Mouse (Mus musculus): ENCODE measurements around the gene Olfr1018. TPM values are rescaled to one million over a fixed set of nuclear protein-coding genes. Genes with fewer than 3 reads are reported as not detected.

Olfr1018 gene
- polyA plus RNA-seq (2014; fragmentation: Illumina TruSeq; extraction: RNeasy Lipid Tissue Mini Kit (QIAGEN cat#74804); ENCODE audit: low read depth, low replicate concordance): not detected

DNA sequence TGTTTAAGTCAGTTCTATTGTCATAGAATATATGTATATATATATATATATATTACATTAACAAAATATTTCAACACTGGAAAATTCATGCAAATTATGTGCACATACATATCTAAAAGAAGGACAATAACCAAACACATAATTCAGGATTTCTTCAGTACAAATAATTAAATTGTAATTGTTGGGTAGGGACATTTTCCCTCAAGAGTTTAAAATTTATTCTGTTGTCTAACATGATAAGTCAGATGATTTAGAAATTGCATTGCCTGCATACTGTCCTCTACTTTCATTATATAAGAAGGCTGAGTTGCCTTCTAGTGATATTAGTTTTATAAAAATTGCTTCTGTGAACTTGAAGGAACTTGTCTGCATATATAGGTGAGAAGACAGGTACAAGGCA lies at the start of gene Olfr1018:
Gene Olfr1018 (plus strand): TSS at position 301 of the 400 bp plus-strand sequence.

DNA sequence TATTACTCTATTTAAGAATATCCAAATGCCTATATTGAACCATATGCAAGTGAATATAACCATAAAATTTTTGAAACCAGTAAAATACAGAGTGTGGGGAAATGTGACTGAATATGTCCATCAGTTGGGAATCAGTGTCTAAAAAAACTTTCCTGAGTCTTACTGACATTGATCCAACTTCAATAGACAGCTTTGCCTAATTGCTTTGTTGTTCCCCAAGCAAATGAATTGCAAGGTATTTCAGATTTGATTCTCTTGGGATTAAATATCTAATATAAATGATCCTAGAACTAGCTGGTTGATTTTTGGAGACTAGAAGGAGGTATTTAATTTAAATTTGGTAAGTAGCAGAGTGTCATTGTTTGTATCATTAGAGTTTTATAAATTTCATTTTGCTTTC lies 45.9 kb upstream of the Olfr1018 start, which contains the start of gene Olfr1014:
Gene Olfr1014 (plus strand): TSS at position 301 of the 400 bp plus-strand sequence.

DNA sequence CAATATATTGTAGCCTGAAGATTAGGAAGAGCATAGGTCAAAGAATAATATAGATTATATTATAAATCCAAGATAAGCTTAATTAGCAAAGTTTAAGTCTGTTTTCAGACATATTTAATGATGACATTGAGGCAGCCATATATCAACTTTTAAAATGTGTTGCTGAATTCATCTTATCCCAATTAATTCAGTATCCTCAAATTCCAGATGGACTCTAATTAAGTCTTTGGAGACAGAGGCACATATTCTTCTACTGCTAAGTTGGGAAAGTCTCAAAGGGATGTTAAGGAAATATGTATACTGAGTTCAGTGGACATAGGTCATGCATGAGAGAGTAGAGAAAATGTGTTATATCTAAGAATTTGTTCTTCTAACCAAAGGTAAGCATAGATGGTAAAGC lies 36.6 kb upstream of the Olfr1018 start, which contains the start of gene Olfr1015:
Gene Olfr1015 (plus strand): TSS at position 301 of the 400 bp plus-strand sequence.

DNA sequence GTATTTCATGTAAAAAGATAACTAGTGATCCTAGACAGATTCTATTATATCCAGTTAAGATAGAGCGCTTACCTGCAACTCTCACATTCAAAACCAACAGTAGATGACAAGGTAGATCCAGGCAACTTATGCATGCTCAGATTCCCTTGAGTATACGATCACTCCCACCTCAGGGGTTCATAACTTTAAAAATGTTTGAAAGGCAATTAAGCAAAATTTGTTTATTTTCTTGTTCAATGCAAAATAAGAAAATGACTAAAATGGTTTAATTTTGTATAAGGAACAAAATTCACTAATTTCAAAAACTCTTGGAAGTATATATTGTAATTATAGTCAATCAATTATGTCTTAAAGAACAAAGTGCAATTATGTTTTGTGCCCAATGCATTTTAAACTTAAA lies 15.8 kb upstream of the Olfr1018 start, which contains the start of gene Olfr1016:
Gene Olfr1016 (minus strand): TSS at position 101 of the 400 bp plus-strand sequence.

DNA sequence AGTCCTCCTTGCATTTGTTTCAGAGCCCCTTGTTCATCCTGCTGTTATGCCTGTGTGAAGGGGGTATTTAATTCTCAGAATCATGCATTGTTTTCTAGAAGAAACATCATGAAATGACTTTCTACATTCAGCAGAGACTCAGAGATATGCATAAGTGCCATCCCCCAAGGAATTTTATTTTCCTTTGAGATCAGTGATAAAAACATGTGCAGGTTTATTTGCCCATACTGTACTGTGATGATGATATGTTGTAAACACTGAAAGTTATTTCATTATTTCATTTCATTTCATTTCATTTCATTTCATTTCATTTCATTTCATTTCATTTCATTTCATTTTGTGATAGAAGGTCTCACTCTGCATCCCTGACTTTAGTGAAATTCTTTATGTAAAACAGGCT lies 27.1 kb downstream of the Olfr1018 start, which contains the start of gene Olfr1019:
Gene Olfr1019 (minus strand): TSS at position 101 of the 400 bp plus-strand sequence.

GRCm38 (mm10) chr2:85846730-85847129 lies 28.5 kb downstream of the Olfr1018 start, which contains the start of gene Olfr1020:
Gene Olfr1020, plus strand, starts transcription at chr2:85847030.

GRCm38 (mm10) chr2:85868294-85868693 lies 50.0 kb downstream of the Olfr1018 start, which contains the start of gene Olfr1022:
Gene Olfr1022, plus strand, starts transcription at chr2:85868594.

Other genes starting within 250 kb of the Olfr1018 start
- gene Olfr996, start 239.3 kb upstream of the Olfr1018 start, polyA plus RNA-seq (2014; fragmentation: Illumina TruSeq; extraction: RNeasy Lipid Tissue Mini Kit (QIAGEN cat#74804); ENCODE audit: low read depth, low replicate concordance): not detected
- gene Olfr998, start 229.5 kb upstream of the Olfr1018 start, polyA plus RNA-seq (2014; fragmentation: Illumina TruSeq; extraction: RNeasy Lipid Tissue Mini Kit (QIAGEN cat#74804); ENCODE audit: low read depth, low replicate concordance): not detected
- gene Olfr1000, start 206.6 kb upstream of the Olfr1018 start, polyA plus RNA-seq (2014; fragmentation: Illumina TruSeq; extraction: RNeasy Lipid Tissue Mini Kit (QIAGEN cat#74804); ENCODE audit: low read depth, low replicate concordance): not detected
- gene Olfr1002, start 167.8 kb upstream of the Olfr1018 start, polyA plus RNA-seq (2014; fragmentation: Illumina TruSeq; extraction: RNeasy Lipid Tissue Mini Kit (QIAGEN cat#74804); ENCODE audit: low read depth, low replicate concordance): not detected
- gene Olfr154, start 154.0 kb upstream of the Olfr1018 start, polyA plus RNA-seq (2014; fragmentation: Illumina TruSeq; extraction: RNeasy Lipid Tissue Mini Kit (QIAGEN cat#74804); ENCODE audit: low read depth, low replicate concordance): not detected
- gene Olfr1006, start 139.7 kb upstream of the Olfr1018 start, polyA plus RNA-seq (2014; fragmentation: Illumina TruSeq; extraction: RNeasy Lipid Tissue Mini Kit (QIAGEN cat#74804); ENCODE audit: low read depth, low replicate concordance): not detected
- gene Olfr1008, start 129.0 kb upstream of the Olfr1018 start, polyA plus RNA-seq (2014; fragmentation: Illumina TruSeq; extraction: RNeasy Lipid Tissue Mini Kit (QIAGEN cat#74804); ENCODE audit: low read depth, low replicate concordance): not detected
- gene Olfr1009, start 103.1 kb upstream of the Olfr1018 start, polyA plus RNA-seq (2014; fragmentation: Illumina TruSeq; extraction: RNeasy Lipid Tissue Mini Kit (QIAGEN cat#74804); ENCODE audit: low read depth, low replicate concordance): not detected
- not detected for gene Olfr1012, start 55.7 kb upstream of the Olfr1018 start, polyA plus RNA-seq (2014; fragmentation: Illumina TruSeq; extraction: RNeasy Lipid Tissue Mini Kit (QIAGEN cat#74804); ENCODE audit: low read depth, low replicate concordance)
- 0.47 TPM for gene Olfr1013, start 51.4 kb upstream of the Olfr1018 start, polyA plus RNA-seq (2014; fragmentation: Illumina TruSeq; extraction: RNeasy Lipid Tissue Mini Kit (QIAGEN cat#74804); ENCODE audit: low read depth, low replicate concordance)
- gene Olfr1014, start 45.8 kb upstream of the Olfr1018 start, polyA plus RNA-seq (2014; fragmentation: Illumina TruSeq; extraction: RNeasy Lipid Tissue Mini Kit (QIAGEN cat#74804); ENCODE audit: low read depth, low replicate concordance): not detected
- gene Olfr1015, start 36.5 kb upstream of the Olfr1018 start, polyA plus RNA-seq (2014; fragmentation: Illumina TruSeq; extraction: RNeasy Lipid Tissue Mini Kit (QIAGEN cat#74804); ENCODE audit: low read depth, low replicate concordance): not detected
- gene Olfr1016, start 15.9 kb upstream of the Olfr1018 start, polyA plus RNA-seq (2014; fragmentation: Illumina TruSeq; extraction: RNeasy Lipid Tissue Mini Kit (QIAGEN cat#74804); ENCODE audit: low read depth, low replicate concordance): not detected
- gene Olfr1019, start 27.0 kb downstream of the Olfr1018 start, polyA plus RNA-seq (2014; fragmentation: Illumina TruSeq; extraction: RNeasy Lipid Tissue Mini Kit (QIAGEN cat#74804); ENCODE audit: low read depth, low replicate concordance): not detected
- not detected for gene Olfr1020, start 28.6 kb downstream of the Olfr1018 start, polyA plus RNA-seq (2014; fragmentation: Illumina TruSeq; extraction: RNeasy Lipid Tissue Mini Kit (QIAGEN cat#74804); ENCODE audit: low read depth, low replicate concordance)
- gene Olfr1022, start 50.1 kb downstream of the Olfr1018 start, polyA plus RNA-seq (2014; fragmentation: Illumina TruSeq; extraction: RNeasy Lipid Tissue Mini Kit (QIAGEN cat#74804); ENCODE audit: low read depth, low replicate concordance): not detected
- gene Olfr1023, start 67.2 kb downstream of the Olfr1018 start, polyA plus RNA-seq (2014; fragmentation: Illumina TruSeq; extraction: RNeasy Lipid Tissue Mini Kit (QIAGEN cat#74804); ENCODE audit: low read depth, low replicate concordance): not detected
- gene Olfr1024, start 86.6 kb downstream of the Olfr1018 start, polyA plus RNA-seq (2014; fragmentation: Illumina TruSeq; extraction: RNeasy Lipid Tissue Mini Kit (QIAGEN cat#74804); ENCODE audit: low read depth, low replicate concordance): not detected
- not detected for gene Olfr1025-ps1, start 96.7 kb downstream of the Olfr1018 start, polyA plus RNA-seq (2014; fragmentation: Illumina TruSeq; extraction: RNeasy Lipid Tissue Mini Kit (QIAGEN cat#74804); ENCODE audit: low read depth, low replicate concordance)
- gene Olfr1026, start 103.1 kb downstream of the Olfr1018 start, polyA plus RNA-seq (2014; fragmentation: Illumina TruSeq; extraction: RNeasy Lipid Tissue Mini Kit (QIAGEN cat#74804); ENCODE audit: low read depth, low replicate concordance): not detected
- gene Olfr1028, start 132.0 kb downstream of the Olfr1018 start, polyA plus RNA-seq (2014; fragmentation: Illumina TruSeq; extraction: RNeasy Lipid Tissue Mini Kit (QIAGEN cat#74804); ENCODE audit: low read depth, low replicate concordance): not detected
- gene Olfr1029, start 155.4 kb downstream of the Olfr1018 start, polyA plus RNA-seq (2014; fragmentation: Illumina TruSeq; extraction: RNeasy Lipid Tissue Mini Kit (QIAGEN cat#74804); ENCODE audit: low read depth, low replicate concordance): 0.17 TPM
- gene Olfr1030, start 160.8 kb downstream of the Olfr1018 start, polyA plus RNA-seq (2014; fragmentation: Illumina TruSeq; extraction: RNeasy Lipid Tissue Mini Kit (QIAGEN cat#74804); ENCODE audit: low read depth, low replicate concordance): not detected
- gene Olfr1031, start 171.8 kb downstream of the Olfr1018 start, polyA plus RNA-seq (2014; fragmentation: Illumina TruSeq; extraction: RNeasy Lipid Tissue Mini Kit (QIAGEN cat#74804); ENCODE audit: low read depth, low replicate concordance): not detected
- gene Olfr1032, start 187.1 kb downstream of the Olfr1018 start, polyA plus RNA-seq (2014; fragmentation: Illumina TruSeq; extraction: RNeasy Lipid Tissue Mini Kit (QIAGEN cat#74804); ENCODE audit: low read depth, low replicate concordance): not detected
- 12.2 TPM for gene Olfr1033, start 202.2 kb downstream of the Olfr1018 start, polyA plus RNA-seq (2014; fragmentation: Illumina TruSeq; extraction: RNeasy Lipid Tissue Mini Kit (QIAGEN cat#74804); ENCODE audit: low read depth, low replicate concordance)
- gene Olfr1034, start 227.4 kb downstream of the Olfr1018 start, polyA plus RNA-seq (2014; fragmentation: Illumina TruSeq; extraction: RNeasy Lipid Tissue Mini Kit (QIAGEN cat#74804); ENCODE audit: low read depth, low replicate concordance): 2.3 TPM